ENCODE assay signal across 29 mouse cellular contexts in genomic region chr2:33573075-33573474, GRCm38 (mm10).
DNase-seq lines count a peak whose midpoint lies in the region; ATAC-seq lines count a peak whose summit lies in the region.
"Had no signal": no experiment of that assay in that cellular context is flagged by ENCODE, and none has a peak within 500 bp of the region (broad histone marks: within the 10 kb centered on the region; RNA-seq: fewer than 3 reads in every experiment).

No protein-coding gene starts in this region.

- no peak for DNase-seq in hindbrain, embryonic 11.5 days (ENCODE audit: low spot score)
- peak; percentile 40 for DNase-seq in A20 (ENCODE audit: low read depth, low spot score)
- DNase-seq in lung, postnatal 14 days: no peak
- no peak for DNase-seq in frontal cortex, postnatal 25 days (ENCODE audit: low spot score in 2 of 2)
- DNase-seq: adrenal gland, adult 8-10 months; adrenal gland, postnatal 25 days; cerebellum, adult 11-12 months; cerebellum, adult 8-10 months; cerebellum, postnatal 10 days; cerebellum, postnatal 36 days; embryo, embryonic 11 days; gastrocnemius, adult 2 months; gastrocnemius, postnatal 25 days; heart, adult 18-20 months; heart, postnatal 10 days; heart, postnatal 36 days had no signal

- ATAC-seq in hindbrain, embryonic 13.5 days (ENCODE audit: low FRiP score): no peak
- no peak for ATAC-seq in hindbrain, embryonic 11.5 days (ENCODE audit: low FRiP score)
- ATAC-seq in hindbrain, embryonic 15.5 days (ENCODE audit: low FRiP score, low read depth): no peak
- no peak for ATAC-seq in neural tube, embryonic 15.5 days (ENCODE audit: low FRiP score)
- ATAC-seq: activated CD4-positive, CD25-positive, alpha-beta regulatory T cell, adult 4 months; CD4-positive, CD25-positive, alpha-beta regulatory T cell, adult 4 months; forebrain, embryonic 15.5 days; intestine, postnatal 0 days had no signal

- no peak overlapping the region for H3K4me3 ChIP-seq in hindbrain, embryonic 13.5 days
- H3K4me3 ChIP-seq in hindbrain, embryonic 11.5 days (ENCODE audit: low read depth, low read length): no peak overlapping the region
- no peak overlapping the region for H3K4me3 ChIP-seq in hindbrain, embryonic 15.5 days
- H3K4me3 ChIP-seq in neural tube, embryonic 15.5 days (replicated peaks): no peak overlapping the region
- H3K4me3 ChIP-seq: embryonic facial prominence, embryonic 10.5 days; embryonic facial prominence, embryonic 13.5 days; erythroblast, embryonic 14.5 days; forebrain, embryonic 12.5 days; forebrain, embryonic 15.5 days; gastrocnemius, adult 2 months; heart, embryonic 12.5 days; heart, embryonic 15.5 days had no signal

- H3K4me1 ChIP-seq in hindbrain, embryonic 13.5 days (replicated peaks): peaks cover 50% of the 10 kb centered on the region
- H3K4me1 ChIP-seq in hindbrain, embryonic 11.5 days (replicated peaks; ENCODE audit: control insufficient read depth, insufficient read depth, low read length): no peaks in the 10 kb centered on the region
- H3K4me1 ChIP-seq in hindbrain, embryonic 15.5 days (replicated peaks): peaks cover 40% of the 10 kb centered on the region
- H3K4me1 ChIP-seq in neural tube, embryonic 15.5 days: peaks cover 58% of the 10 kb centered on the region
- H3K4me1 ChIP-seq: heart, embryonic 12.5 days; heart, embryonic 15.5 days had no signal

- no peaks in the 10 kb centered on the region for H3K9me3 ChIP-seq in hindbrain, embryonic 13.5 days
- no peaks in the 10 kb centered on the region for H3K9me3 ChIP-seq in hindbrain, embryonic 11.5 days (ENCODE audit: control insufficient read depth, low read length)
- no peaks in the 10 kb centered on the region for H3K9me3 ChIP-seq in hindbrain, embryonic 15.5 days
- no peaks in the 10 kb centered on the region for H3K9me3 ChIP-seq in neural tube, embryonic 15.5 days (replicated peaks)
- H3K9me3 ChIP-seq: embryonic facial prominence, embryonic 10.5 days; embryonic facial prominence, embryonic 13.5 days; forebrain, embryonic 12.5 days; forebrain, embryonic 15.5 days; heart, embryonic 12.5 days; heart, embryonic 15.5 days had no signal

- H3K36me3 ChIP-seq in hindbrain, embryonic 13.5 days: no peaks in the 10 kb centered on the region
- no peaks in the 10 kb centered on the region for H3K36me3 ChIP-seq in hindbrain, embryonic 11.5 days (ENCODE audit: control insufficient read depth, insufficient read depth, low read length)
- no peaks in the 10 kb centered on the region for H3K36me3 ChIP-seq in hindbrain, embryonic 15.5 days
- no peaks in the 10 kb centered on the region for H3K36me3 ChIP-seq in neural tube, embryonic 15.5 days
- H3K36me3 ChIP-seq: embryonic facial prominence, embryonic 10.5 days; embryonic facial prominence, embryonic 13.5 days; forebrain, embryonic 12.5 days; forebrain, embryonic 15.5 days; heart, embryonic 12.5 days; heart, embryonic 15.5 days had no signal

- H3K27me3 ChIP-seq in hindbrain, embryonic 13.5 days: peaks cover 87% of the 10 kb centered on the region
- H3K27me3 ChIP-seq in hindbrain, embryonic 11.5 days (ENCODE audit: control insufficient read depth, insufficient read depth, low read length): peaks cover 24% of the 10 kb centered on the region
- H3K27me3 ChIP-seq in hindbrain, embryonic 15.5 days: peaks cover 35% of the 10 kb centered on the region
- peaks cover 76% of the 10 kb centered on the region for H3K27me3 ChIP-seq in neural tube, embryonic 15.5 days (replicated peaks)

- peak overlapping the region; percentile 90 for H3K27ac ChIP-seq in hindbrain, embryonic 13.5 days
- no peak overlapping the region for H3K27ac ChIP-seq in hindbrain, embryonic 11.5 days (ENCODE audit: low read depth, low read length)
- H3K27ac ChIP-seq in hindbrain, embryonic 15.5 days (replicated peaks): peak overlapping the region; percentile 66; the same call in 1 of the 2 replicates
- peak overlapping the region; percentile 87 for H3K27ac ChIP-seq in neural tube, embryonic 15.5 days (replicated peaks)
- H3K27ac ChIP-seq: embryonic facial prominence, embryonic 10.5 days; embryonic facial prominence, embryonic 13.5 days; forebrain, embryonic 12.5 days; forebrain, embryonic 15.5 days; gastrocnemius, adult 2 months; heart, embryonic 15.5 days had no signal

- whole genome bisulfite sequencing in hindbrain, embryonic 13.5 days: 94% methylated on average over 7 of the region's 7 CpGs
- WGBS in hindbrain, embryonic 11.5 days: 91% methylated on average over 7 of the region's 7 CpGs
- WGBS in hindbrain, embryonic 15.5 days: 96% methylated on average over 7 of the region's 7 CpGs
- WGBS in neural tube, embryonic 15.5 days: 89% methylated on average over 7 of the region's 7 CpGs

- no peak overlapping the region for H3K4me2 ChIP-seq in hindbrain, embryonic 13.5 days
- no peak overlapping the region for H3K4me2 ChIP-seq in hindbrain, embryonic 11.5 days (replicated peaks; ENCODE audit: low read depth, low read length)
- no peak overlapping the region for H3K4me2 ChIP-seq in hindbrain, embryonic 15.5 days
- no peak overlapping the region for H3K4me2 ChIP-seq in neural tube, embryonic 15.5 days
- H3K4me2 ChIP-seq: embryonic facial prominence, embryonic 13.5 days; forebrain, embryonic 12.5 days; forebrain, embryonic 15.5 days; heart, embryonic 12.5 days; heart, embryonic 15.5 days had no signal

- no peak overlapping the region for H3K9ac ChIP-seq in hindbrain, embryonic 13.5 days
- no peak overlapping the region for H3K9ac ChIP-seq in hindbrain, embryonic 11.5 days (ENCODE audit: low read depth, low read length)
- H3K9ac ChIP-seq in hindbrain, embryonic 15.5 days: no peak overlapping the region
- H3K9ac ChIP-seq in neural tube, embryonic 15.5 days (replicated peaks): no peak overlapping the region
- H3K9ac ChIP-seq: embryonic facial prominence, embryonic 13.5 days; forebrain, embryonic 12.5 days; forebrain, embryonic 15.5 days; heart, embryonic 12.5 days; heart, embryonic 15.5 days had no signal
